Comparison of ENCODE assay signal across 29 mouse cellular contexts in the genomic region with DNA sequence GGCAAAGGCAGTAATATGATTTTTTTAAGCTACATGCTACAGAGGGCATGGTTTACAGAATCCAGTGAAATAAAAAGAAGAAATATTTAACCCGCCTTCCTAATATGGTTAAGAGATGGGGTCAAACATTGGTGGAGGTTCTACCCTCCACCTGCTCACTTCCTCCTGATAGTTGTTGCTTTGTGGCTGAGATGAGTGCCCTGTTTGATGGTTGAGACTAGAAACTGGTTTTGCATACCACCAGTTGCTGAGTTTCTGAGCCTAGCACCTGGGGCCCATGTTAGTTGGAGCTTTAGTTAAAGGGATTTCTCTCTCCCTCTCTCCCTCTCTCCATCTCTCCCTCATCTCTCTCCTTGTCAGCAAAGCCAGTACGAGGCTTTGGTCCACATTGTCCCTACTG. TPM values are rescaled to one million over a fixed set of nuclear protein-coding genes. Genes with fewer than 3 reads are reported as not detected.
DNase-seq lines count a peak whose midpoint lies in the region; TF ChIP-seq lines count a peak whose summit lies in the region.
"Had no signal": no experiment of that assay in that cellular context is flagged by ENCODE, and none has a peak within 500 bp of the region (broad histone marks: within the 10 kb centered on the region; RNA-seq: fewer than 3 reads in every experiment).

No protein-coding gene starts in this region.

- H3K36me3 ChIP-seq in CH12.LX (replicated peaks in 1 of 2; ENCODE audit: control insufficient read depth in 1 of 2, insufficient read depth in 1 of 2, low read length in 1 of 2): no peaks in the 10 kb centered on the region
- no peaks in the 10 kb centered on the region for H3K36me3 ChIP-seq in small intestine, adult 2 months (ENCODE audit: control insufficient read depth, insufficient read depth, low read length)
- H3K36me3 ChIP-seq: G1E had no signal

- dilution Hi-C loops in CH12.LX (cut with MboI; ENCODE audit: extremely low pct_ligation_motif_present, extremely low pct_unique_long_range_greater_than_20kb, low sequenced_read_pairs): no loop called here

- H3K27ac ChIP-seq in CH12.LX (ENCODE audit: insufficient read depth, low read depth): no peak overlapping the region
- peak overlapping the region; percentile 27; the same call in 1 of the 2 replicates for H3K27ac ChIP-seq in small intestine, adult 2 months (ENCODE audit: insufficient read depth, low read depth, low read length)

- H3K9ac ChIP-seq in CH12.LX (ENCODE audit: insufficient read depth, low read depth): no peak overlapping the region

- H3K9me3 ChIP-seq in CH12.LX (replicated peaks; ENCODE audit: low read length): no peaks in the 10 kb centered on the region
- H3K9me3 ChIP-seq: G1E had no signal

- no peak for TF ChIP-seq RAD21 in CH12.LX (IDR thresholded peaks at IDR 0.05; ENCODE audit: low read depth, low read length)

- H3K4me3 ChIP-seq in CH12.LX (replicated peaks in 1 of 3; ENCODE audit: low read depth in 2 of 3, low read length in 2 of 3, poor library complexity in 1 of 3): no peak overlapping the region
- no peak overlapping the region for H3K4me3 ChIP-seq in small intestine, adult 2 months (ENCODE audit: low read depth, low read length)

- H3K27me3 ChIP-seq in CH12.LX (replicated peaks): no peaks in the 10 kb centered on the region
- no peaks in the 10 kb centered on the region for H3K27me3 ChIP-seq in small intestine, adult 2 months (ENCODE audit: control insufficient read depth, insufficient read depth, low read length)
- H3K27me3 ChIP-seq: Patski had no signal

- peak overlapping the region; percentile 63; the same call in 1 of the 2 replicates for H3K4me2 ChIP-seq in CH12.LX (ENCODE audit: insufficient read depth, low read depth, poor library complexity, severe bottlenecking)

- TF ChIP-seq POLR2A in CH12.LX (IDR thresholded peaks at IDR 0.05; ENCODE audit: low read depth, low read length): no peak
- TF ChIP-seq POLR2A in small intestine, adult 2 months (IDR thresholded peaks at IDR 0.05; ENCODE audit: low read depth, low read length): no peak

- in situ Hi-C loops in CH12.LX (cut with MboI; ENCODE audit: low pct_ligation_motif_present, low pct_unique_long_range_greater_than_20kb, low sequenced_read_pairs): no loop called here

- peak; percentile 78 for TF ChIP-seq EP300 in CH12.LX (IDR thresholded peaks at IDR 0.05; ENCODE audit: low read length)

- no peaks in the 10 kb centered on the region for H3K79me2 ChIP-seq in CH12.LX (replicated peaks; ENCODE audit: control insufficient read depth, extremely low read depth, insufficient read depth, poor library complexity, severe bottlenecking)

- no peak for TF ChIP-seq CTCF in CH12.LX (conservative IDR thresholded peaks at IDR 0.05 in 1 of 2, IDR thresholded peaks at IDR 0.05 in 1 of 2; ENCODE audit: low read depth in 2 of 2, low read length in 2 of 2)
- TF ChIP-seq CTCF in small intestine, adult 2 months (IDR thresholded peaks at IDR 0.05; ENCODE audit: extremely low read depth, insufficient read length, insufficient replicate concordance, low read depth, low read length): no peak

- 66% methylated on average over 2 of the region's 2 CpGs for WGBS in small intestine, adult 2 months

- peaks cover 0 to 32% of the 10 kb centered on the region in 2 experiments; a peak in 3 of 4 replicates for H3K4me1 ChIP-seq in CH12.LX (ENCODE audit: control insufficient read depth in 1 of 2, insufficient read depth in 2 of 2)
- no peaks in the 10 kb centered on the region for H3K4me1 ChIP-seq in small intestine, adult 2 months (ENCODE audit: control insufficient read depth, insufficient read depth, insufficient read length, low read length)

- peak; percentile 18 for DNase-seq in thymus, postnatal 0 days (ENCODE audit: low spot score)
- no peak for DNase-seq in thymus, postnatal 36 days
- peak; percentile 85 for DNase-seq in A20 (ENCODE audit: low read depth, low spot score)
- DNase-seq in CH12.LX (ENCODE audit: extremely low read depth): peak; percentile 69
- DNase-seq in urinary bladder, postnatal 36 days (ENCODE audit: low spot score in 2 of 2): no peak
- no peak for DNase-seq in neural tube, embryonic 10.5 days (ENCODE audit: extremely low spot score, low spot score)
- DNase-seq in layer of hippocampus, adult 9-11 months: no peak
- DNase-seq: adrenal gland, adult 2 months; adrenal gland, adult 8-10 months; adrenal gland, postnatal 10 days; adrenal gland, postnatal 14 days; adrenal gland, postnatal 25 days; adrenal gland, postnatal 36 days; B cell, adult 2 months; cerebellum, adult 11 months; cerebellum, adult 11-12 months; cerebellum, adult 18-20 months; cerebellum, adult 2 months had no signal

TF ChIP-seq in CH12.LX, 34 proteins besides CTCF, POLR2A, EP300 and RAD21 (continues in another document):
- TF ChIP-seq TBP (conservative IDR thresholded peaks at IDR 0.05; ENCODE audit: low read depth, low read length) (no peak), USF2 (conservative IDR thresholded peaks at IDR 0.05; ENCODE audit: low read depth, low read length) (no peak), KAT2A (IDR thresholded peaks at IDR 0.05; ENCODE audit: insufficient replicate concordance, low read length) (no peak), USF1 (IDR thresholded peaks at IDR 0.05; ENCODE audit: low read depth, low read length) (no peak), ZNF384 (IDR thresholded peaks at IDR 0.05; ENCODE audit: low read depth, low read length) (no peak), CHD1 (IDR thresholded peaks at IDR 0.05; ENCODE audit: low read depth, low read length) (no peak), ZMIZ1 (IDR thresholded peaks at IDR 0.05; ENCODE audit: low read depth, low read length) (no peak), IRF4 (IDR thresholded peaks at IDR 0.05; ENCODE audit: low read depth, low read length) (peak; percentile 68; the same call in 1 of the 2 replicates), TCF12 (IDR thresholded peaks at IDR 0.05; ENCODE audit: low read depth, low read length) (peak; percentile 58; the same call in 1 of the 2 replicates), POLR2AphosphoS2 (IDR thresholded peaks at IDR 0.05; ENCODE audit: low read depth, low read length) (no peak), ETS1 (conservative IDR thresholded peaks at IDR 0.05; ENCODE audit: low read depth, low read length) (peak; percentile 40), SIN3A (IDR thresholded peaks at IDR 0.05; ENCODE audit: low read length) (no peak), UBTF (IDR thresholded peaks at IDR 0.05; ENCODE audit: low read depth, low read length) (no peak), MEF2A (IDR thresholded peaks at IDR 0.05; ENCODE audit: borderline replicate concordance, low read depth, low read length) (no peak), PAX5 (IDR thresholded peaks at IDR 0.05; ENCODE audit: low read length) (no peak), GABPA (IDR thresholded peaks at IDR 0.05; ENCODE audit: insufficient replicate concordance, low read depth, low read length) (no peak), HCFC1 (IDR thresholded peaks at IDR 0.05; ENCODE audit: low read depth, low read length) (no peak), SMC3 (IDR thresholded peaks at IDR 0.05; ENCODE audit: low read depth, low read length) (no peak), MAX (IDR thresholded peaks at IDR 0.05; ENCODE audit: low read length) (no peak), ELF1 (IDR thresholded peaks at IDR 0.05; ENCODE audit: low read depth, low read length) (no peak), E2F4 (IDR thresholded peaks at IDR 0.05; ENCODE audit: insufficient replicate concordance, low read depth, low read length) (no peak), NRF1 (IDR thresholded peaks at IDR 0.05; ENCODE audit: low read depth, low read length) (no peak), RCOR1 (conservative IDR thresholded peaks at IDR 0.05; ENCODE audit: low read depth, low read length) (0 out of 2 replicates have a peak, but pooled peaks have one; percentile 42), MAZ (IDR thresholded peaks at IDR 0.05; ENCODE audit: low read depth, low read length) (no peak), MYC (IDR thresholded peaks at IDR 0.05; ENCODE audit: low read depth, low read length) (0 out of 2 replicates have a peak, but pooled peaks have one; percentile 35), CHD2 (IDR thresholded peaks at IDR 0.05; ENCODE audit: low read length) (peak; percentile 46; the same call in 1 of the 2 replicates), ZC3H11A (IDR thresholded peaks at IDR 0.05; ENCODE audit: low read depth, low read length) (no peak), ZKSCAN1 (IDR thresholded peaks at IDR 0.05; ENCODE audit: borderline replicate concordance, low read depth, low read length) (no peak)

RNA-seq across cellular contexts. Expression of gene Tas2r126, which starts 13.0 kb away (rescaled TPM):
- polyA plus RNA-seq in thymus, postnatal 0 days (2015; fragmentation: Nextera tagmentation; extraction: Ambion mirVana): not detected in 2 replicates
- total RNA-seq in CH12.LX (2012; rRNA removed) (not detected in 2 replicates), CH12.LX (2014; rRNA removed) (not detected in 2 replicates)
- polyA plus RNA-seq in CH12.LX (2012; ENCODE audit: insufficient read length, low read depth): not detected in 2 replicates
- polyA plus RNA-seq in small intestine, adult 2 months (2012; rRNA removed): not detected in 2 replicates
- total RNA-seq: ES-E14, G1E, MEL had no signal
- polyA plus RNA-seq: activated CD4-positive, CD25-positive, alpha-beta regulatory T cell, adult 4 months; adrenal gland, adult 2 months; C2C12; CD4-positive, CD25-positive, alpha-beta regulatory T cell, adult 4 months; G1E; Patski had no signal

RNA-seq across cellular contexts. Expression of gene Olfr458, which starts 17.6 kb away (rescaled TPM):
- not detected in 2 replicates for polyA plus RNA-seq in thymus, postnatal 0 days (2015; fragmentation: Nextera tagmentation; extraction: Ambion mirVana)
- total RNA-seq in CH12.LX (2012; rRNA removed) (not detected in 2 replicates), CH12.LX (2014; rRNA removed) (not detected in 2 replicates)
- polyA plus RNA-seq in CH12.LX (2012; ENCODE audit: insufficient read length, low read depth): not detected in 2 replicates
- polyA plus RNA-seq in small intestine, adult 2 months (2012; rRNA removed): not detected in 2 replicates
- total RNA-seq: adrenal gland, adult 18-20 months; adrenal gland, adult 2 months; adrenal gland, adult 8-10 months; adrenal gland, postnatal 10 days; adrenal gland, postnatal 14 days; adrenal gland, postnatal 25 days; adrenal gland, postnatal 36 days; adrenal gland, postnatal 4 days; ES-E14; MEL had no signal
- polyA plus RNA-seq: activated CD4-positive, CD25-positive, alpha-beta regulatory T cell, adult 4 months; adrenal gland, adult 2 months; brain, embryonic 14.5 days; C2C12; CD4-positive, CD25-positive, alpha-beta regulatory T cell, adult 4 months; cerebellum, adult 2 months; G1E; Patski had no signal

RNA-seq across cellular contexts. Expression of gene Olfr457, which starts 28.8 kb away (rescaled TPM):
- polyA plus RNA-seq in thymus, postnatal 0 days (2015; fragmentation: Nextera tagmentation; extraction: Ambion mirVana): not detected in 2 replicates
- not detected in 2 replicates for total RNA-seq in CH12.LX (2012; rRNA removed)
- total RNA-seq in CH12.LX (2014; rRNA removed): not detected in 2 replicates
- not detected in 2 replicates for polyA plus RNA-seq in CH12.LX (2012; ENCODE audit: insufficient read length, low read depth)
- polyA plus RNA-seq in small intestine, adult 2 months (2012; rRNA removed): not detected in 2 replicates
- total RNA-seq: adrenal gland, adult 18-20 months; adrenal gland, adult 2 months; adrenal gland, adult 8-10 months; adrenal gland, postnatal 10 days; adrenal gland, postnatal 14 days; adrenal gland, postnatal 25 days; adrenal gland, postnatal 36 days; adrenal gland, postnatal 4 days; ES-E14; MEL had no signal
- polyA plus RNA-seq: activated CD4-positive, CD25-positive, alpha-beta regulatory T cell, adult 4 months; adrenal gland, adult 2 months; brain, embryonic 14.5 days; C2C12; cerebellum, adult 2 months; G1E; Patski had no signal

RNA-seq across cellular contexts. Expression of gene Olfr456, which starts 39.6 kb away (rescaled TPM):
- not detected in 2 replicates for polyA plus RNA-seq in thymus, postnatal 0 days (2015; fragmentation: Nextera tagmentation; extraction: Ambion mirVana)
- total RNA-seq in CH12.LX (2012; rRNA removed) (not detected in 2 replicates), CH12.LX (2014; rRNA removed) (not detected in 2 replicates)
- not detected in 2 replicates for polyA plus RNA-seq in CH12.LX (2012; ENCODE audit: insufficient read length, low read depth)
- not detected in 2 replicates for polyA plus RNA-seq in small intestine, adult 2 months (2012; rRNA removed)
- total RNA-seq: adrenal gland, adult 18-20 months; adrenal gland, adult 2 months; adrenal gland, adult 8-10 months; adrenal gland, postnatal 10 days; adrenal gland, postnatal 14 days; adrenal gland, postnatal 25 days; adrenal gland, postnatal 36 days; adrenal gland, postnatal 4 days; ES-E14; G1E; MEL had no signal
- polyA plus RNA-seq: activated CD4-positive, CD25-positive, alpha-beta regulatory T cell, adult 4 months; adrenal gland, adult 2 months; brain, embryonic 14.5 days; CD4-positive, CD25-positive, alpha-beta regulatory T cell, adult 4 months; cerebellum, adult 2 months; G1E; Patski had no signal

RNA-seq across cellular contexts. Expression of gene Tas2r135, which starts 42.1 kb away (rescaled TPM):
- not detected in 2 replicates for polyA plus RNA-seq in thymus, postnatal 0 days (2015; fragmentation: Nextera tagmentation; extraction: Ambion mirVana)
- total RNA-seq in CH12.LX (2012; rRNA removed) (not detected in 2 replicates), CH12.LX (2014; rRNA removed) (not detected in 2 replicates)
- polyA plus RNA-seq in CH12.LX (2012; ENCODE audit: insufficient read length, low read depth): not detected in 2 replicates
- polyA plus RNA-seq in small intestine, adult 2 months (2012; rRNA removed): not detected in 2 replicates
- total RNA-seq: ES-E14, MEL had no signal
- polyA plus RNA-seq: adrenal gland, adult 2 months; C2C12; CD4-positive, CD25-positive, alpha-beta regulatory T cell, adult 4 months; G1E; Patski had no signal

Comparison
In these comparisons a context has a peak if more than half of its experiments do, and no peak if none do; other contexts are left out.
1. DNase-seq: peak in thymus, postnatal 0 days (single experiment), A20 (single experiment) and CH12.LX (single experiment); none in thymus, postnatal 36 days (0 of 2), urinary bladder, postnatal 36 days (0 of 2), neural tube, embryonic 10.5 days (single experiment) and layer of hippocampus, adult 9-11 months (single experiment).